Mouse (Mus musculus) MEL (cell line): ENCODE measurements around the gene Arhgdib. TPM values are rescaled to one million over a fixed set of nuclear protein-coding genes. Genes with fewer than 3 reads are reported as not detected.
"Not testable (repeated sequence)": the region's sequence is repeated elsewhere in the genome, so short reads cannot be mapped to it uniquely, and the experiment has no call there.

Experiments used
- DNase-seq: peaks from one replicate; pipeline ENCODE4 v3.0.0; 2011; ENCODE audit warnings: low read depth, low spot score
- H3K27ac ChIP-seq: 2 replicates; pipeline ENCODE4 v1.5.1; 2012; ENCODE audit warnings: low read depth, mild to moderate bottlenecking, control low read depth, low read length, moderate library complexity; ENCODE audit not compliant: control insufficient read depth
- H3K27me3 ChIP-seq, 2 experiments: fragments of 150-350 bp in 1 of 2; sonication (generic) in 1 of 2; 2 replicates each; pipeline ENCODE4 v1.6.1; 2012; ENCODE audit warnings: low read length in 2 of 2, mild to moderate bottlenecking in 2 of 2, improper control_type of control experiment in 1 of 2, moderate library complexity in 1 of 2; ENCODE audit not compliant: insufficient read depth in 2 of 2, control insufficient read depth in 1 of 2
- H3K36me3 ChIP-seq, 2 experiments: 2 replicates each; pipeline ENCODE4 v1.6.1; 2012 to 2014; ENCODE audit warnings: low read length in 2 of 2, improper control_type of control experiment in 1 of 2, inconsistent platforms in 1 of 2, mild to moderate bottlenecking in 1 of 2; ENCODE audit not compliant: insufficient read depth in 2 of 2, control insufficient read depth in 1 of 2
- H3K4me1 ChIP-seq, 2 experiments: fragments of 150-350 bp in 1 of 2; sonication (generic) in 1 of 2; 2 replicates each; pipeline ENCODE4 v1.6.1; 2012; ENCODE audit warnings: low read length in 2 of 2, improper control_type of control experiment in 1 of 2, mild to moderate bottlenecking in 1 of 2; ENCODE audit not compliant: insufficient read depth in 2 of 2, control insufficient read depth in 1 of 2
- H3K4me3 ChIP-seq, 2 experiments: fragments of 150-350 bp in 1 of 2; sonication (generic) in 1 of 2; 2 replicates each; pipeline ENCODE4 v1.5.1; 2012; ENCODE audit warnings: low read depth in 2 of 2, low read length in 2 of 2, mild to moderate bottlenecking in 2 of 2, moderate library complexity in 2 of 2, control low read depth in 1 of 2, improper control_type of control experiment in 1 of 2; ENCODE audit not compliant: control insufficient read depth in 1 of 2, insufficient read depth in 1 of 2
- H3K79me2 ChIP-seq: 2 replicates; pipeline ENCODE4 v1.6.1; 2012; ENCODE audit warnings: mild to moderate bottlenecking, low read length, moderate library complexity; ENCODE audit not compliant: control insufficient read depth, poor library complexity, insufficient read depth
- H3K9ac ChIP-seq: 2 replicates; pipeline ENCODE4 v1.6.1; 2012; ENCODE audit warnings: low read depth, mild to moderate bottlenecking, control low read depth, low read length, moderate library complexity; ENCODE audit not compliant: control insufficient read depth, poor library complexity, severe bottlenecking
- H3K9me3 ChIP-seq: fragments of 150-350 bp; sonication (generic); replicated peaks from 2 replicates; pipeline ENCODE4 v1.6.1; 2012; ENCODE audit warnings: mild to moderate bottlenecking, low read length, improper control_type of control experiment, moderate library complexity; ENCODE audit not compliant: insufficient read depth
- BHLHE40 ChIP-seq: IDR thresholded peaks from 2 replicates; pipeline ENCODE4 v1.6.1; 2012; ENCODE audit warnings: low read depth, mild to moderate bottlenecking, inconsistent platforms, low read length, improper control_type of control experiment, borderline replicate concordance
- CHD2 ChIP-seq: IDR thresholded peaks from 2 replicates; pipeline ENCODE4 v1.6.1; 2011; ENCODE audit warnings: low read length, improper control_type of control experiment
- ELF1 ChIP-seq: IDR thresholded peaks from 2 replicates; pipeline ENCODE4 v1.6.1; 2014; ENCODE audit warnings: low read depth, mild to moderate bottlenecking, inconsistent platforms, low read length, improper control_type of control experiment, moderate library complexity
- EP300 ChIP-seq, 2 experiments: IDR thresholded peaks; 2 replicates each; pipeline ENCODE4 v1.6.1; 2011; ENCODE audit warnings: improper control_type of control experiment in 2 of 2, low read length in 2 of 2, low read depth in 1 of 2, mild to moderate bottlenecking in 1 of 2
- GABPA ChIP-seq: IDR thresholded peaks from 2 replicates; pipeline ENCODE4 v1.6.1; 2012; ENCODE audit warnings: low read depth, mild to moderate bottlenecking, inconsistent platforms, low read length, improper control_type of control experiment, moderate library complexity
- GATA1 ChIP-seq: IDR thresholded peaks from 2 replicates; pipeline ENCODE4 v1.6.1; 2011; ENCODE audit warnings: low read depth, low read length, improper control_type of control experiment
- HCFC1 ChIP-seq: IDR thresholded peaks from 2 replicates; pipeline ENCODE4 v1.6.1; 2012; ENCODE audit warnings: low read depth, mild to moderate bottlenecking, inconsistent platforms, low read length, improper control_type of control experiment, moderate library complexity
- MAFK ChIP-seq: IDR thresholded peaks from 2 replicates; pipeline ENCODE4 v1.6.1; 2011; ENCODE audit warnings: low read depth, mild to moderate bottlenecking, low read length, improper control_type of control experiment, borderline replicate concordance
- MAX ChIP-seq: IDR thresholded peaks from 2 replicates; pipeline ENCODE4 v1.6.1; 2011; ENCODE audit warnings: low read length, improper control_type of control experiment
- MAZ ChIP-seq: IDR thresholded peaks from 2 replicates; pipeline ENCODE4 v1.6.1; 2012; ENCODE audit warnings: low read depth, mild to moderate bottlenecking, inconsistent platforms, low read length, improper control_type of control experiment
- MXI1 ChIP-seq: IDR thresholded peaks from 2 replicates; pipeline ENCODE4 v1.6.1; 2011; ENCODE audit warnings: mild to moderate bottlenecking, low read depth, low read length, improper control_type of control experiment
- MYC ChIP-seq: IDR thresholded peaks from 2 replicates; pipeline ENCODE4 v1.6.1; 2011; ENCODE audit warnings: low read depth, mild to moderate bottlenecking, low read length, improper control_type of control experiment, moderate library complexity
- POLR2A ChIP-seq, 2 experiments: IDR thresholded peaks; 2 replicates each; pipeline ENCODE4 v1.6.1; 2011 to 2012; ENCODE audit warnings: low read length in 2 of 2, mild to moderate bottlenecking in 2 of 2, control low read depth in 1 of 2, improper control_type of control experiment in 1 of 2, low read depth in 1 of 2, moderate library complexity in 1 of 2; ENCODE audit not compliant: control insufficient read depth in 1 of 2, insufficient read depth in 1 of 2, poor library complexity in 1 of 2
- RAD21 ChIP-seq: IDR thresholded peaks from 2 replicates; pipeline ENCODE4 v1.6.1; 2011; ENCODE audit warnings: mild to moderate bottlenecking, low read depth, low read length, improper control_type of control experiment
- SMC3 ChIP-seq: IDR thresholded peaks from 2 replicates; pipeline ENCODE4 v1.6.1; 2011; ENCODE audit warnings: low read depth, low read length, improper control_type of control experiment
- TAL1 ChIP-seq: IDR thresholded peaks from 2 replicates; pipeline ENCODE4 v1.6.1; 2012; ENCODE audit warnings: mild to moderate bottlenecking, inconsistent platforms, low read length, moderate library complexity, mixed read lengths
- TBP ChIP-seq: IDR thresholded peaks from 2 replicates; pipeline ENCODE4 v1.8.0; 2011; ENCODE audit warnings: low read depth, low read length, improper control_type of control experiment
- TCF12 ChIP-seq: IDR thresholded peaks from 2 replicates; pipeline ENCODE4 v1.6.1; 2014; ENCODE audit warnings: low read depth, mild to moderate bottlenecking, inconsistent platforms, low read length, improper control_type of control experiment, moderate library complexity
- UBTF ChIP-seq: IDR thresholded peaks from 2 replicates; pipeline ENCODE4 v1.6.1; 2012; ENCODE audit warnings: low read depth, mild to moderate bottlenecking, inconsistent platforms, low read length, improper control_type of control experiment, moderate library complexity, borderline replicate concordance; ENCODE audit not compliant: insufficient read depth
- USF1 ChIP-seq: IDR thresholded peaks from 2 replicates; pipeline ENCODE4 v1.6.1; 2014; ENCODE audit warnings: low read depth, mild to moderate bottlenecking, inconsistent platforms, low read length, improper control_type of control experiment, moderate library complexity
- ZC3H11A ChIP-seq: IDR thresholded peaks from 2 replicates; pipeline ENCODE4 v1.6.1; 2012; ENCODE audit warnings: low read depth, mild to moderate bottlenecking, inconsistent platforms, low read length, improper control_type of control experiment
- ZMIZ1 ChIP-seq: IDR thresholded peaks from 2 replicates; pipeline ENCODE4 v1.6.1; 2012; ENCODE audit warnings: low read depth, mild to moderate bottlenecking, inconsistent platforms, low read length, improper control_type of control experiment, moderate library complexity
- polyA plus RNA-seq, 2 experiments: library from polyadenylated mRNA; stranded (reverse) in 1 of 2; unstranded in 1 of 2; fragments of >175 nt in 1 of 2; fragments of >200 nt in 1 of 2; gene quantifications; 2 replicates each; pipeline versions ENCODE4 v1.2.1 to v1.2.4; 2012; ENCODE audit warnings: low replicate concordance in 2 of 2, low read depth in 1 of 2; ENCODE audit not compliant: insufficient read length in 2 of 2, insufficient read depth in 1 of 2, missing spikeins in 1 of 2
- total RNA-seq: library from RNA; depleted of rRNA; stranded (reverse); fragments of 300-350 nt; gene quantifications from 2 replicates; pipeline ENCODE4 v1.2.3, GENCODE M21; 2012

Gene Arhgdib
- total and polyA plus RNA-seq, 3 experiments, result 102 to 408 (median 346) TPM

DNA sequence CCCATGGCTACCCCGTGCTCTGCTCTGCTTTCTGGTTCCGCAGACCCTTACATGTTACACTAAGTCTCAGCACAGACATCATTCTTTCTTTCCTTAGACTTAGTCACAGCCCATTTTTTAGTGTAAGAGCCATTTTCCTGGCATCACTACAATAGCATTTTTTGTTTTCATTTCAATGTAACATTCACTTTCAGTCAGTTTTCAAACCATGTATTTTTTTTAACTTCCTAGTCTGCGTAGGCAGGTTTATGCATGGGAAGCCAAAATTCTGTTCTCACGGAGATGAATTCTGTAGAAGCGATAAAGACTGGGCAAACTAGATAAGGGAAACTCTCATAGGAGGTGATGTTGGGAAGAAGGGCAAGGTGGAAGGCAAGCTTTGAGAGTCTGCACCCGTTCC is 52.1 kb downstream of the Arhgdib start:
- H3K9me3 ChIP-seq, result no peaks in the 10 kb centered on the region
- H3K36me3 ChIP-seq, result no peaks in the 10 kb centered on the region
- no peaks in the 10 kb centered on the region for H3K4me1 ChIP-seq
- no peak for DNase-seq
- H3K4me3 ChIP-seq, result no peak overlapping the region
- H3K9ac ChIP-seq, result no peak overlapping the region
- no peak overlapping the region for H3K27ac ChIP-seq
- H3K27me3 ChIP-seq, result peaks cover 0 to 5% of the 10 kb centered on the region in 2 experiments; a peak in 2 of 4 replicates
- no peak for TF ChIP-seq ZMIZ1
- TF ChIP-seq SMC3, result no peak
- no peak for TF ChIP-seq CHD2
- no peak for TF ChIP-seq MYC
- TF ChIP-seq POLR2A (IDR thresholded peaks at IDR 0.05; ENCODE audit: control insufficient read depth in 1 of 2, insufficient read depth in 1 of 2, low read depth in 1 of 2, low read length in 2 of 2, poor library complexity in 1 of 2), result no peak
- TF ChIP-seq HCFC1, result no peak
- TF ChIP-seq GATA1, result no peak
- no peak for TF ChIP-seq EP300 (IDR thresholded peaks at IDR 0.05; ENCODE audit: low read depth in 1 of 2, low read length in 2 of 2)
- TF ChIP-seq ZC3H11A, result no peak
- no peak for TF ChIP-seq MAZ
- no peak for TF ChIP-seq RAD21
- no peak for TF ChIP-seq MXI1
- TF ChIP-seq MAFK, result no peak
- no peak for TF ChIP-seq USF1
- TF ChIP-seq GABPA, result no peak
- no peaks in the 10 kb centered on the region for H3K79me2 ChIP-seq

DNA sequence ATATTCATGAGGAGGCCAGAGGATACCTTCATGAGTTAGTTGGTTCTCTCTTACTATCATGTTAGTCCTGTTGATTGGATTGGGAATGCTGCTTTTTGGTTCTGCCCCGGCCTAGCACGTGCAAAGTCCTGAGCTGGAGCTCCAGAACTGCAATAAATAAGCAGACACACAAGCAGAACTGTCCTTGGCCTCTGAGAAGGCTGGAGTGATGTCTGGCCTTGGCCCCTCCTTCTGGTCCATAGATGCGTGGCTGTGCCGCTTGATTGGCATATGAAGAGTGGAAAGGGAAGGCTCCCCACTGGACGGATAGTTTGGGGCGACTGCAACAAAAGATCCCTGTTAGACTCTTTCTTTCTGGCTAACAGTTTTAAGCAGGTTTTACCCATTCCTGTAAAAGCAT is 52.6 kb downstream of the Arhgdib start:
- no peak for DNase-seq
- Histone ChIP-seq H3K9ac (no peak overlapping the region), H3K27me3 (peaks cover 0 to 5% of the 10 kb centered on the region in 2 experiments; a peak in 2 of 4 replicates), H3K27ac (no peak overlapping the region), H3K79me2 (no peaks in the 10 kb centered on the region), H3K36me3 (no peaks in the 10 kb centered on the region), H3K9me3 (no peaks in the 10 kb centered on the region), H3K4me1 (no peaks in the 10 kb centered on the region), H3K4me3 (no peak overlapping the region)
- no peak for TF ChIP-seq CHD2

DNA sequence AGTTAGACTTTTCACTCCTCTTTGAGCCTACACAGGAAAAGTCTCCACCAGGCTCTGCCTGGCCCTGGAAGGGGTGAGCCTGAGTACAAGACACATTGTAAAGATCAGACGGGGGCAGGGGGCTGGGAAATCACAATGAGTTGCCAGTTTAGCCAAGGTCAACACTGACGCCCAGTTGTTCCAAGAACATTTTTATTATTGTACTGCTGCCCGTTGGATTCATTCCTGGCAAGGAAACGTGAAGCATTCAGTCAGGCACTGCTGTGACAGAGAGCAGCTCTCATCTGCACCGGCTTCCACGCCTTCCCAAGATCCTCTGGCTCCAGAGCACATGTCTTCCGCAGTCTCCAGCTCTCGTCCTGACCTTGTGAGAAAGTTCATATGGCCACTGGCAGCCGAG is 53.8 kb downstream of the Arhgdib start:
- no peak for DNase-seq

DNA sequence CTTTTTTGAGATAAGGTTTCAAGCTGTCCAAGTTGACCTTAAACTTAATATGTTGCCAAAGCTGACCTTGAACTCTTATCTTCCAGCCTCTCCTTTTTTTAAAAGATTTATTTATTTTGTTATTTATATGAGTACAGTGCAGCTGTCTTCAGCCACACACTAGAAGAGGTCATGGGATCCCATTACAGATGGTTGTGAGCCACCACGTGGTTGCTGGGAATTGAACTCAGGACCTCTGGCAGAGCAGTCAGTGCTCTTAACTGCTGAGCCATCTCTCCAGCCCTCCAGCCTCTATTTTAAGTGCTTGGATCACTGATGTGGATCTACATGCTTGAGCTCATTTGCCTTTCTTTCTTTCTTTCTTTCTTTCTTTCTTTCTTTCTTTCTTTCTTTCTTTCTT is 56.9 kb downstream of the Arhgdib start:
- H3K27me3 ChIP-seq, DNase-seq, H3K79me2 ChIP-seq, H3K4me1 ChIP-seq, H3K36me3 ChIP-seq, H3K4me3 ChIP-seq, H3K27ac ChIP-seq, H3K9me3 ChIP-seq, H3K9ac ChIP-seq: not testable (repeated sequence)

More for the DNA sequence above, 53.8 kb downstream of the Arhgdib start:
- Histone ChIP-seq H3K9ac (no peak overlapping the region), H3K27me3 (peaks cover 0 to 5% of the 10 kb centered on the region in 2 experiments; a peak in 2 of 4 replicates)
- TF ChIP-seq ELF1 (no peak), TAL1 (no peak), ZC3H11A (no peak), UBTF (no peak), EP300 (IDR thresholded peaks at IDR 0.05; ENCODE audit: low read depth in 1 of 2, low read length in 2 of 2) (no peak), BHLHE40 (no peak), TCF12 (no peak), TBP (no peak), MAX (no peak)
- TF ChIP-seq, all 39 proteins: peak for 0
- Histone ChIP-seq H3K4me1 (no peaks in the 10 kb centered on the region), H3K36me3 (no peaks in the 10 kb centered on the region), H3K79me2 (no peaks in the 10 kb centered on the region), H3K27ac (no peak overlapping the region), H3K9me3 (no peaks in the 10 kb centered on the region), H3K4me3 (no peak overlapping the region)
